Mouse (Mus musculus): ENCODE measurements at regions not wholly inside any gene's neighbourhood (a gene's known extent, or its start where the extent isn't known, plus 50 kb on each side); places are given as distances from the start of the nearest gene placed in this dataset.
A peak's percentile ranks its signal among the peaks of the same experiment; 100 is the strongest.

- DNase-seq (ENCODE audit: low spot score in 2 of 2): no peak
Measured at GRCm38 (mm10) chr2:83396307-83396706, 247.9 kb upstream of the Zc3h15 start.

- no peak for DNase-seq (ENCODE audit: low spot score in 2 of 2)
Measured at GRCm38 (mm10) chr2:83396820-83397609, 247.2 kb upstream of the Zc3h15 start.

- DNase-seq (ENCODE audit: low spot score in 2 of 2): peak; percentile 47 to 49
Measured at GRCm38 (mm10) chr2:83442739-83443138, 201.5 kb upstream of the Zc3h15 start.

GRCm38 (mm10) chr2:83451378-83451777 lies 192.9 kb upstream of the Zc3h15 start:
- DNase-seq (ENCODE audit: low spot score in 2 of 2): no peak

Data from heart, adult 9 months (tissue).